In genomic region chr12:111416921-111417779, GRCm38 (mm10) we compare ENCODE assay signal across 8 mouse cellular contexts. TPM values are rescaled to one million over a fixed set of nuclear protein-coding genes. Genes with fewer than 3 reads are reported as not detected.
DNase-seq lines count a peak whose midpoint lies in the region; ATAC-seq and TF ChIP-seq lines count a peak whose summit lies in the region.

TSS of gene Exoc3l4 (plus strand) at chr12:111417017.

- 8% methylated on average over 17 of the region's 17 CpGs for WGBS in lung, adult 2 months
- 5% methylated on average over 17 of the region's 17 CpGs for WGBS in forebrain, embryonic 16.5 days
- 9% methylated on average over 17 of the region's 17 CpGs for WGBS in kidney, adult 2 months

- no peaks in the 10 kb centered on the region for H3K9me3 ChIP-seq in forebrain, embryonic 16.5 days (ENCODE audit: control insufficient read depth, low read length)

- peak within 1 kb of the TSS; percentile 21 for H3K4me2 ChIP-seq in forebrain, embryonic 16.5 days (ENCODE audit: low read length)

- H3K9ac ChIP-seq in forebrain, embryonic 16.5 days (replicated peaks; ENCODE audit: low read depth, low read length): no peak within 1 kb of the TSS

- H3K4me3 ChIP-seq in lung, adult 2 months (replicated peaks; ENCODE audit: extremely low read depth, low read depth, low read length): peak within 1 kb of the TSS; percentile 49
- 0 out of 2 replicates have a peak within 1 kb of the TSS, but pooled peaks have one; percentile 6 for H3K4me3 ChIP-seq in forebrain, embryonic 16.5 days (replicated peaks; ENCODE audit: low read length)
- H3K4me3 ChIP-seq in kidney, adult 2 months (ENCODE audit: insufficient read depth, low read depth, low read length): peak within 1 kb of the TSS; percentile 57

- peak; percentile 32; the same call in 1 of the 2 replicates for ATAC-seq in forebrain, embryonic 16.5 days
- ATAC-seq in activated CD4-positive, CD25-positive, alpha-beta regulatory T cell, adult 4 months: no peak

- no peak for TF ChIP-seq CTCF in lung, adult 2 months (IDR thresholded peaks at IDR 0.05; ENCODE audit: insufficient read depth, low read length)
- no peak for TF ChIP-seq CTCF in kidney, adult 2 months (conservative IDR thresholded peaks at IDR 0.05; ENCODE audit: insufficient read depth, insufficient read length, low read depth, low read length)

- no peak for DNase-seq in lung, adult 2 months
- DNase-seq in lung, postnatal 14 days: no peak
- DNase-seq in kidney, adult 2 months: peak; percentile 65
- peak; percentile 76 for DNase-seq in lung, postnatal 10 days
- no peak for DNase-seq in ovary, postnatal 10 days (ENCODE audit: low spot score)
- DNase-seq in adrenal gland, adult 8-10 months: no peak

- peaks cover 4% of the 10 kb centered on the region; the same call in 1 of the 2 replicates for H3K4me1 ChIP-seq in lung, adult 2 months (ENCODE audit: control insufficient read depth, insufficient read depth, low read length)
- H3K4me1 ChIP-seq in forebrain, embryonic 16.5 days (replicated peaks; ENCODE audit: control insufficient read depth, insufficient read depth, low read length): peaks cover 19% of the 10 kb centered on the region
- no peaks in the 10 kb centered on the region for H3K4me1 ChIP-seq in kidney, adult 2 months (ENCODE audit: control insufficient read depth, insufficient read depth, low read length)

- H3K27me3 ChIP-seq in forebrain, embryonic 16.5 days (replicated peaks; ENCODE audit: control insufficient read depth, insufficient read depth, low read length): peaks cover 9% of the 10 kb centered on the region
- no peaks in the 10 kb centered on the region for H3K27me3 ChIP-seq in kidney, adult 2 months (replicated peaks; ENCODE audit: control insufficient read depth, insufficient read depth, low read length)

- TF ChIP-seq POLR2A in lung, adult 2 months (IDR thresholded peaks at IDR 0.05; ENCODE audit: borderline replicate concordance, extremely low read depth, low read depth, low read length): peak; percentile 1; the same call in 1 of the 2 replicates
- TF ChIP-seq POLR2A in kidney, adult 2 months (IDR thresholded peaks at IDR 0.05; ENCODE audit: low read depth, low read length): no peak

- no peaks in the 10 kb centered on the region for H3K36me3 ChIP-seq in forebrain, embryonic 16.5 days (ENCODE audit: control insufficient read depth, insufficient read depth)
- H3K36me3 ChIP-seq in kidney, adult 2 months (ENCODE audit: control insufficient read depth, insufficient read depth, low read length): no peaks in the 10 kb centered on the region

- H3K27ac ChIP-seq in forebrain, embryonic 16.5 days (ENCODE audit: low read length): no peak within 1 kb of the TSS
- peak within 1 kb of the TSS; percentile 57; the same call in 1 of the 2 replicates for H3K27ac ChIP-seq in kidney, adult 2 months (ENCODE audit: insufficient read depth, low read depth, low read length)

RNA-seq across cellular contexts. Expression of gene Exoc3l4, which starts in this region (rescaled TPM):
- 34.9 and 46.7 TPM in 2 replicates for polyA plus RNA-seq in lung, adult 2 months (2012; rRNA removed)
- polyA plus RNA-seq in forebrain, embryonic 16.5 days (2015; fragmentation: Nextera tagmentation; extraction: Ambion mirVana): 1.9 and 2.5 TPM in 2 replicates
- 42.9 and 50.5 TPM in 2 replicates for polyA plus RNA-seq in kidney, adult 2 months (2012; rRNA removed)
- polyA plus RNA-seq in activated CD4-positive, CD25-positive, alpha-beta regulatory T cell, adult 4 months (2017; shearing (Covaris generic)): not detected
- 10 to 100 TPM in 1 of 4 experiments, 1 to 10 TPM in 3; 3.2 to 10.0 (median 7.8) TPM for total RNA-seq in adrenal gland, adult 8-10 months (2022)

Comparison
In these comparisons a context has a peak if more than half of its experiments do, and no peak if none do; other contexts are left out.
1. RNA of gene Exoc3l4 (polyA plus RNA-seq): 34.9 to 46.7 TPM in lung, adult 2 months and 42.9 to 50.5 TPM in kidney, adult 2 months; 1.9 to 2.5 TPM in forebrain, embryonic 16.5 days and not detected in activated CD4-positive, CD25-positive, alpha-beta regulatory T cell, adult 4 months; every median in the first group is over 10 times any median in the second.
2. DNase-seq: peak in kidney, adult 2 months (single experiment) and lung, postnatal 10 days (single experiment); none in lung, adult 2 months (single experiment), lung, postnatal 14 days (single experiment), ovary, postnatal 10 days (single experiment) and adrenal gland, adult 8-10 months (single experiment).
3. H3K4me3 ChIP-seq: peak in every context shown above with its lines; median percentile 57 in kidney, adult 2 months; 49 in lung, adult 2 months; 6 in forebrain, embryonic 16.5 days.